Mouse (Mus musculus) kidney, postnatal 0 days (tissue): ENCODE measurements at regions not wholly inside any gene's neighbourhood (a gene's known extent, or its start where the extent isn't known, plus 50 kb on each side); places are given as distances from the start of the nearest gene placed in this dataset.

Experiments
- ATAC-seq: fragments of 200-750 bp; cut with Nextera tagmentation; replicated peaks from 2 replicates; pipeline ENCODE4 v1.8.0; 2017; ENCODE audit warnings: low read depth, moderate number of reproducible peaks, moderate TSS enrichment, moderate library complexity; ENCODE audit not compliant: low FRiP score
- DNase-seq: peaks from one replicate; pipeline ENCODE4 v3.0.0-alpha.2; 2016; ENCODE audit warnings: low spot score
- H3K27ac ChIP-seq: fragments of 300-500 bp; sonication (generic); 2 replicates; pipeline ENCODE4 v1.5.1; 2014; ENCODE audit warnings: mild to moderate bottlenecking
- H3K27me3 ChIP-seq: fragments of 300-500 bp; sonication (generic); 2 replicates; pipeline ENCODE4 v1.6.1; 2014; ENCODE audit warnings: low read length, mixed read lengths; ENCODE audit not compliant: insufficient read depth
- H3K36me3 ChIP-seq: fragments of 300-500 bp; sonication (generic); 2 replicates; pipeline ENCODE4 v1.6.1; 2014; ENCODE audit warnings: low read length, mixed read lengths; ENCODE audit not compliant: insufficient read depth
- H3K4me1 ChIP-seq: fragments of 300-500 bp; sonication (generic); replicated peaks from 2 replicates; pipeline ENCODE4 v1.6.1; 2014; ENCODE audit warnings: antibody characterized with exemption, low read length, mixed read lengths; ENCODE audit not compliant: insufficient read depth
- H3K4me2 ChIP-seq: fragments of 300-500 bp; sonication (generic); 2 replicates; pipeline ENCODE4 v1.6.1; 2014; ENCODE audit warnings: mild to moderate bottlenecking, low read length, moderate library complexity, mixed read lengths
- H3K4me3 ChIP-seq: fragments of 300-500 bp; sonication (generic); replicated peaks from 2 replicates; pipeline ENCODE4 v1.5.1; 2014; ENCODE audit warnings: low read depth, low read length
- H3K9ac ChIP-seq: fragments of 300-500 bp; sonication (generic); 2 replicates; pipeline ENCODE4 v1.6.1; 2014; ENCODE audit warnings: low read depth, low read length
- H3K9me3 ChIP-seq: fragments of 300-500 bp; sonication (generic); replicated peaks from 2 replicates; pipeline ENCODE4 v1.6.1; 2016; ENCODE audit warnings: low read length, inconsistent platforms, mixed read lengths
- CTCF ChIP-seq: IDR thresholded peaks from 2 replicates; pipeline ENCODE4 v1.5.1; 2016; ENCODE audit warnings: antibody characterized with exemption, low read depth, mild to moderate bottlenecking, moderate library complexity
- WGBS: fragments of 180-500 bp; shearing (Covaris S2); extraction: QIAGEN DNeasy Blood & Tissue Kit; methylation state at CpG from one replicate; pipeline ENCODE4 v1.1.7; 2014; 5-methylcytosine and 5-hydroxymethylcytosine counted together

DNA sequence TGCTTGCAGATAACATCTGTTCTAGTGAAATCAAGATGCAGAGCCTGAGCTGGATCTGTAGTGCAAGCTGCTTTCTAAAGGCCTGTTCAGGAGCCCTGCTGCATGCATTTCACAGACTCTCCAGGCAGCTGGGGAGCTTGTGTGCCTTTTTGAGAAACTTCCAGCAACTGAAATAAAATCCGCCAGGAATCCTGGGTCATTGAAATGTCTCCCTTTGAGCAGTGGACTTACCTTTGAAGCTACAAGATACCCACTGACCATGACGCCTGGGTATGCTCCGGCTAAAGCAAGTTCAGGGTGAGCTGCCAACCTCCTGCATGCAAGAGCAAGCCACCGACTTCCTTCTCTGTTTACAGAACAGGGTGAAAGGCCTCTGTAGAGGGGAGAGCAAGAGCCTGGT is 278.7 kb downstream of the Cenpw start:
- WGBS, result 19% methylated on average over 4 of the region's 4 CpGs
- Histone ChIP-seq H3K4me3 (no peak overlapping the region), H3K36me3 (no peaks in the 10 kb centered on the region), H3K4me2 (no peak overlapping the region), H3K9ac (no peak overlapping the region), H3K4me1 (no peaks in the 10 kb centered on the region), H3K27ac (no peak overlapping the region), H3K27me3 (no peaks in the 10 kb centered on the region), H3K9me3 (no peaks in the 10 kb centered on the region)
- ATAC-seq, result peak; percentile 71
- DNase-seq, result peak; percentile 65
- TF ChIP-seq CTCF, result no peak

GRCm38 (mm10) chr10:29897780-29898363 is 302.5 kb downstream of the Cenpw start:
- ATAC-seq, result no peak
- H3K27ac ChIP-seq, result no peak overlapping the region

DNA sequence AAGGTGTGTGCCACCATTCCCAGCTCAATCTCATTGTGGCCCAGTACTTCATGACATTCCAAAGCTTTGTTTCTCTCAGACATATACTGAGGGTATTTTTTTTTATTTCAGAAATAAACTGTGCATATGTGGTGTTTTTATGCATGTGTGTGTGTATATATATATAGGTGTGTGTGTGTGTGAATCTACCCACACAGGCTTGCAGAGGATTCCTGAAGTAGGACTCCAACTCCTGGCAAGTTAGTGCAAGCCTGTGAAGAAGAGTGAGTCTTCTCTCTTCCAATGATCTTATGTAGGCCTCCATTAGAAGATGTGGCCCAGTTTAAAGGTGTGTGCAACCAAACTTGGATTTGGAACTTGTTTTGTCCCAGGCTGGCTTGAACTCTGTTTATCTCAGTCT is 328.9 kb upstream of the Rspo3 start:
- Histone ChIP-seq H3K36me3 (no peaks in the 10 kb centered on the region), H3K4me2 (no peak overlapping the region), H3K4me1 (no peaks in the 10 kb centered on the region), H3K9ac (no peak overlapping the region), H3K27ac (no peak overlapping the region), H3K4me3 (no peak overlapping the region), H3K27me3 (no peaks in the 10 kb centered on the region), H3K9me3 (no peaks in the 10 kb centered on the region)
- ATAC-seq, result no peak
- TF ChIP-seq CTCF, result no peak
- DNase-seq, result no peak

More at GRCm38 (mm10) chr10:29897780-29898363, 302.5 kb downstream of the Cenpw start:
- 69% methylated on average over 1 of the region's 1 CpGs for WGBS
- no peak overlapping the region for H3K9ac ChIP-seq
- no peaks in the 10 kb centered on the region for H3K27me3 ChIP-seq
- no peak for TF ChIP-seq CTCF
- H3K4me2 ChIP-seq, result no peak overlapping the region
- H3K4me1 ChIP-seq, result no peaks in the 10 kb centered on the region
- H3K36me3 ChIP-seq, result no peaks in the 10 kb centered on the region
- no peak overlapping the region for H3K4me3 ChIP-seq
- DNase-seq, result no peak
- no peaks in the 10 kb centered on the region for H3K9me3 ChIP-seq

GRCm38 (mm10) chr10:29855749-29856313 is 320.2 kb upstream of the Rspo3 start:
- ATAC-seq, result no peak
- H3K4me2 ChIP-seq, result no peak overlapping the region
- WGBS, result 8% methylated on average over 2 of the region's 2 CpGs
- H3K4me1 ChIP-seq, result no peaks in the 10 kb centered on the region
- TF ChIP-seq CTCF, result no peak
- no peak overlapping the region for H3K9ac ChIP-seq
- no peaks in the 10 kb centered on the region for H3K9me3 ChIP-seq
- H3K4me3 ChIP-seq, result no peak overlapping the region
- H3K27ac ChIP-seq, result no peak overlapping the region
- H3K27me3 ChIP-seq, result no peaks in the 10 kb centered on the region
- no peak for DNase-seq
- no peaks in the 10 kb centered on the region for H3K36me3 ChIP-seq

DNA sequence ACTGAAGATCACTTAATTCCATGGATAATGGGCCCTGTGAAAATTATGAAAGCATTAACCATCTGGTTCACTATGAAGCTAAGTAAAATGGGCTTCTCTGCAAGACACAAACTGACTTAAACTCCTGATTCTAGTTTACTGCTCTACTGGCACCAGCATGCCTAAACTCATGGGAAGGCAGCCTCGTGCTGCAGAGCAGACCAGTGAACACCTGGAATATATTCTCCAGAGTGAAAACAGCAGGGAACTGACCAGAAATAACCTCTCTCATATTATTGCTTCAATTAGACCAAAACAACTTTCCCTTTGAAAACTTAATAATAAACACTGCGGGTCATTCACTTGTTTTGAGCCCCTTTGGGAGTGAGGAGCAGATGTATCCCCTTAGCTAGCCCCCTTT is 316.8 kb upstream of the Rspo3 start:
- Histone ChIP-seq H3K36me3 (no peaks in the 10 kb centered on the region), H3K4me2 (no peak overlapping the region), H3K27me3 (no peaks in the 10 kb centered on the region), H3K4me3 (no peak overlapping the region), H3K27ac (no peak overlapping the region), H3K4me1 (no peaks in the 10 kb centered on the region), H3K9me3 (no peaks in the 10 kb centered on the region), H3K9ac (no peak overlapping the region)
- 54% methylated on average over 2 of the region's 2 CpGs for whole genome bisulfite sequencing
- TF ChIP-seq CTCF, result no peak
- DNase-seq, result no peak
- ATAC-seq, result no peak

GRCm38 (mm10) chr10:29824939-29825658 is 289.4 kb upstream of the Rspo3 start:
- no peak overlapping the region for H3K4me3 ChIP-seq
- DNase-seq (no peak), ATAC-seq (no peak)
- H3K4me1 ChIP-seq, result no peaks in the 10 kb centered on the region
- H3K4me2 ChIP-seq, result no peak overlapping the region
- no peak overlapping the region for H3K27ac ChIP-seq
- WGBS, result 74% methylated on average over 5 of the region's 5 CpGs
- no peaks in the 10 kb centered on the region for H3K27me3 ChIP-seq
- H3K9ac ChIP-seq, result no peak overlapping the region
- no peak for TF ChIP-seq CTCF
- no peaks in the 10 kb centered on the region for H3K9me3 ChIP-seq
- no peaks in the 10 kb centered on the region for H3K36me3 ChIP-seq

GRCm38 (mm10) chr10:29824413-29824812 is 288.7 kb upstream of the Rspo3 start:
- ATAC-seq (no peak), DNase-seq (no peak)
- no peak for TF ChIP-seq CTCF
- no peaks in the 10 kb centered on the region for H3K4me1 ChIP-seq
- no peak overlapping the region for H3K4me2 ChIP-seq
- no peak overlapping the region for H3K4me3 ChIP-seq
- H3K36me3 ChIP-seq, result no peaks in the 10 kb centered on the region
- no peak overlapping the region for H3K9ac ChIP-seq
- H3K9me3 ChIP-seq, result no peaks in the 10 kb centered on the region
- H3K27ac ChIP-seq, result no peak overlapping the region
- H3K27me3 ChIP-seq, result no peaks in the 10 kb centered on the region
